Mouse (Mus musculus): ENCODE data around the gene Snx29.

DNA sequence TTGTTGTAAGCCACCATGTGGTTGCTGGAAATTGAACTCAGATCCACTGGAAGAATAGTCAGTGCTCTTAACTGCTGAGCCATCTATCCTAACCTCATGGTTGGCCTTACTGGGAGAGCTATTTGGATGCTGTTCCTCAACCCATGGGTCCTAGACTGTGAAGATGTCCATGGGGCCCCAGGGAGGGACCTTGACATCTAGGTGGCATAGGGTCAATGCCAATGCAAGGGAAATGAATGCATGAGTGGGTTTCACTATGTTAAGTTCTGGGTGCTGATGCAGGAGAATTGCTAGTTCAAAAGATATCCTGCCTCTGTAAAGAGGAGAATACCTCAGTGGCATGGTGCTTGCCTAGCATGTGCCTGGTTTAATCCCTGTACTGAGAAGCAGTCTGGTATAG, 63.5 kb downstream of the Snx29 start:
- no peak for TF ChIP-seq POLR2A (IDR thresholded peaks at IDR 0.05; ENCODE audit: borderline replicate concordance, insufficient read depth, low read length)
- TF ChIP-seq CTCF (IDR thresholded peaks at IDR 0.05; ENCODE audit: borderline replicate concordance, insufficient read depth, low read depth, low read length), result no peak
